Mouse (Mus musculus) embryonic stem cell, embryonic (primary cell): ENCODE data around the gene Prrx2.
"Not testable (repeated sequence)": the region's sequence is repeated elsewhere in the genome, so short reads cannot be mapped to it uniquely, and the experiment has no call there.

Experiments used
- CTCF ChIA-PET, 4 experiments: fragments of 300-600 bp in 2 of 4; fragments of 350-600 bp in 2 of 4; sonication (Branson Sonifier 250); formaldehyde crosslinking; loops; one replicate each; lab custom pipeline; 2022; ENCODE audit warnings: inconsistent platforms in 2 of 4; lab: Charles Lee
- POLR2A ChIA-PET, 4 experiments: fragments of 300-600 bp in 2 of 4; fragments of 350-600 bp in 2 of 4; sonication (Branson Sonifier 250); formaldehyde crosslinking; loops; one replicate each; lab custom pipeline; 2022; ENCODE audit warnings: antibody characterized with exemption in 4 of 4, inconsistent platforms in 1 of 4; lab: Charles Lee

The Prrx2 gene

DNA sequence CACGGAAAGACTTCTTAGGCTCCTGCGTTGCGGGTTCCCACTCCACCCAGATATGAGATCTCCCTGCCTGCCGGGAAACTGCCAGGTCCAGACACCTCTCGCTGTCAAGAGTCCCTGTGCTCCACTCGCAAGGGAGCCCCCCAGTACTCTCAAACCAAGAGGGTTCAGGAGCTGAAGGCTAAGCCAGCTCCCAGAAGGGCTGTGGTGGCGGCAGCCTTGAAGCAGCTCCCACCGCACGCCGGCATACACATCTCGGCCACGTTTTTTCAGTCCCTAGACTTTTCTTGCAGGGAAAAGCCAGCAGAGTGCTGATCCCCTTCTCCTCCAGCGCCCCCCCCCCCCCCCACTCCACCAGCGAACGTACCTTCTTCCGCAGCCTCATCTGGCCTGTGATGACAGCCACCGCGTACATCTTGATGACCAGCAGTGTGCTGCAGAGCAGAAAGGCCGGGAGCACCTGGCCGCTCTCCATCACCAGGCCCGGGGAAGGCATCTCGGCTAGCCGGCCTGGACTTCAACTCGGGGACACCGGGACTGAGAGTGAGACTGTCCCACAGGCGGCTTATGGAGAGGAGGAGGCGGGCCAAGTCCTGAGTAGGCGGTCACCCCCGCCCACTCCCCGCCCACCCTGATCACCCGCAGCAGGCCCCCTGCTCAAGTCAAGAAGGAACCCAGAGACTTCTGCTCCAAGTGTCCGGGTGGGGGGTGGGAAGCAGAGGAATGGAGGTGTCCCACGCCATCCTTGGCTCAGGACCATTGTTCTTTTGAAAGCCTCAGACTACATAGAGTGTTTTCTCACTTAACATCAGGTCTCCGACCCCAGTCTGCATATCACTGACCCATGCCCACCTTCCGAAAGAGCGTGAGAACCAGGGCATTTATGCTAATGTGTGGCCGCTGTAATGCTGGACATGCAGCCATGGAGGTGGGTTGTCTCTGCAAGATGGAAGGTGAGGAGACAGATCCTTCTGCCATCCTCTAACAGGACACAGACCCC lies 68.3 kb downstream of the Prrx2 start:
- CTCF ChIA-PET: interaction anchor here (0.7 to 2.9 kb wide), 14 partner anchors 9 to 30 kb away, joined by 3 to 21 read pairs (median 6); partner anchors contain the start of gene Ptges (in 2 of the 4)
- POLR2A ChIA-PET: interaction anchor here in 3 of 4 experiments (0.5 to 8.2 kb wide), 21 partner anchors 10 to 1170 kb away, joined by 3 to 65 read pairs (median 5); partner anchors contain the start of genes Fnbp1 (in 1 of the 3) and Prrx2 (in 1 of the 3)

DNA sequence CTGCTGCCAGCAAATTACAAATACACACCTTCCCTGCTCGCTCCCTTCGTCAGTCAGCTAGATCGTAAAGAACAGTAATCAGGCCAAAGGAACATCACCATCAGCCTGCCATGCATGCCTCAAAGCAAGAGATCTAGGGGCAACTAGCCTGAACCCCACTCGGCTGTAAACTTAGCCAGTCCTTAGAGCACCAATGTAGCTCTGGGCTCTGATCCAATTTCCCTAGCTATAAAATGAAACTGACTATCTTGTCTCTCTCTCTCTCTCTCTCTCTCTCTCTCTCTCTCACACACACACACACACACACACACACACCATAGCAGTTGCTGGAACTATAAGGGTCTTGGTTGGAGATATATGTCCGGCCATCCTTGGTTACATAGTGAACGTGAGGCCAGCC lies 69.5 kb downstream of the Prrx2 start:
- CTCF ChIA-PET: interaction anchor here (0.6 to 2.0 kb wide), 7 partner anchors 9 to 273 kb away, joined by 3 to 6 read pairs (median 4); partner anchors contain the start of gene Ptges (in 1 of the 4)

DNA sequence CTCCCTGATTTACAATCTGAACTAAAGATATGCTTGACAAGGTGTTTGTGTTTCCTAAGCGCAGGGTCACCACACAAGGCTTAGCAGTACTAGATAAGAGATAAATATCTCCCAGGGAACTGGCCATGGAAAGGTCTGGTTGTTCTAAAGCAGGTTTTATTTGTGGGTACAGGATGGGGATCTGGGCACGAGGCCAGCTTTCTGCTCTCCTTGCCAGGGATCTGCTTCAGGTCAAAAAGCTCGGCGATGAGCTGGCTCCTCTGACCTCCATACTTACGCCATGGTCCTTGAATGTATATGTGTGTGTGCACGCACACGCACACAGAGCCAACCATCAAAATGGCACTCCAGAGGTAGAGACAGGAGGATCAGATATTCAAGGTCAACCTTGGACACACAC lies 70.2 kb downstream of the Prrx2 start:
- POLR2A ChIA-PET: interaction anchor here in 2 of 4 experiments (0.5 to 8.2 kb wide), 6 partner anchors 9 to 434 kb away, joined by 3 to 65 read pairs (median 7); no protein-coding TSS in a partner anchor
- CTCF ChIA-PET: interaction anchor here in 2 of 4 experiments (0.6 to 2.0 kb wide), 5 partner anchors 11 to 24 kb away, joined by 3 to 6 read pairs (median 3); partner anchors contain the start of gene Ptges (in 1 of the 2)

More for the DNA sequence above, 69.5 kb downstream of the Prrx2 start:
- POLR2A ChIA-PET: interaction anchor here in 2 of 4 experiments (0.6 to 8.2 kb wide), 6 partner anchors 14 to 60 kb away, joined by 3 to 65 read pairs (median 4); no protein-coding TSS in a partner anchor

- CTCF ChIA-PET: interaction anchor here in 2 of 4 experiments (0.7 to 1.9 kb wide), 4 partner anchors 15 to 23 kb away, joined by 3 to 10 read pairs (median 6); partner anchors contain the start of gene Ptges (in 1 of the 2)
Observed at GRCm38 (mm10) chr2:30905906-30906305, 71.1 kb downstream of the Prrx2 start.

DNA sequence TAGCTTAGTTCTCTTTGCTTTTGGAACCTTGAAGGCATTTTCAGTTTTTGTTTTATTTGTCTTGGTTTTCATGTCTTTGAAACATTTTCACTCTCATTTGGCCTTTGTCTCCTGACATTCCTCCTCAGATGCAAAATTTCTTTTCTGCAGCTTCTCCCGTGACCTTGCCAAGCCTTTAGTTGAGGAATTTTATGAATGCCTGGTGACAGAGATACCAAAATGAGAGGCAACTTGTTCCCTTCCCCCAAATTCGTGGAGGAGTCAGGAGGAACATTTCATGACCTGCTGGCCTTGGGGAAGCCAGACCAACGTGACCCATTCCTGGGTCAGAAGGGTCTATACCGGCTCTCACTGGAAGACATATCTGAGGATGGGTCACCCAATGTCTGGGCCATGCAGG lies 71.9 kb downstream of the Prrx2 start:
- POLR2A ChIA-PET: interaction anchor here in 3 of 4 experiments (0.5 to 8.2 kb wide), 21 partner anchors 9 to 1400 kb away, joined by 3 to 65 read pairs (median 3); partner anchors contain the start of genes Ptges (in 3 of the 3), Ntmt1 (in 1 of the 3) and Tor1b (in 1 of the 3)
- CTCF ChIA-PET: interaction anchor here in 2 of 4 experiments (1.3 to 1.9 kb wide), 3 partner anchors 16 to 22 kb away, joined by 3 to 10 read pairs (median 9); partner anchors contain the start of gene Ptges (in 1 of the 2)

More at GRCm38 (mm10) chr2:30905906-30906305, 71.1 kb downstream of the Prrx2 start:
- POLR2A ChIA-PET: interaction anchor here in 3 of 4 experiments (0.5 to 8.2 kb wide), 25 partner anchors 8 to 1399 kb away, joined by 3 to 65 read pairs (median 3); partner anchors contain the start of genes Ptges (in 3 of the 3), Ntmt1 (in 1 of the 3) and Tor1b (in 1 of the 3)

- ChIA-PET CTCF (interaction anchor here in 1 of 4 experiments (0.6 to 1.8 kb wide), 5 partner anchors 8 to 23 kb away, joined by 3 to 6 read pairs (median 4); partner anchors contain the start of gene Ptges), POLR2A (interaction anchor here in 2 of 4 experiments (1.2 to 3.5 kb wide), 3 partner anchors 10 to 15 kb away, joined by 3 to 12 read pairs (median 4); no protein-coding TSS in a partner anchor)
Observed at GRCm38 (mm10) chr2:30912291-30912773, 77.6 kb downstream of the Prrx2 start.

DNA sequence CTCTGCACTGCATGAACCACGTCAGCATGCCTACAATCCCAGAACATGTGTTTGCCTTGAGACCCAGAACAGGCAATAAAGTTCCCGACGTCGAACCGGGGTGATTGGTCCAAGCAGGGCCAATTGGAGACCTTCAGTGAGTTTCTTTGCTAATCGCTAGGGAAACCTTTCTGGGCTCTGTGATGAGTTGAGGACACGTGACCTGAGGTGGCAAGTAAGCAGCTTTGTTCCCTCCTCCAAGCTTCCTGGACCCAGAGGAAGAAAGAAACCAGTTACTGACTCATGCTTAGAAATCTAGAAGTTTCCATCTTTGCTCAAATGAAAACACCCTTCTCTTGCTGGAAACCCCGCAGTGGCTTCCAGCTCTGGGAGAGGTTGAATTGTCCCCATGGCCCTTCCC lies 78.2 kb downstream of the Prrx2 start:
- POLR2A ChIA-PET: interaction anchor here in 2 of 4 experiments (0.9 to 3.5 kb wide), 5 partner anchors 11 to 439 kb away, joined by 3 to 12 read pairs (median 4); partner anchors contain the start of gene Ier5l (in 1 of the 2)
- CTCF ChIA-PET: interaction anchor here in 1 of 4 experiments (0.9 to 1.8 kb wide), 4 partner anchors 9 to 22 kb away, joined by 3 to 6 read pairs (median 4); partner anchors contain the start of gene Ptges

- POLR2A ChIA-PET: interaction anchor here in 3 of 4 experiments (0.6 to 3.5 kb wide), 11 partner anchors 9 to 867 kb away, joined by 3 to 12 read pairs (median 3); partner anchors contain the start of genes Ptges (in 2 of the 3) and Tor1b (in 1 of the 3)
- CTCF ChIA-PET: interaction anchor here in 3 of 4 experiments (0.6 to 1.3 kb wide), 7 partner anchors 12 to 867 kb away, joined by 3 to 9 read pairs (median 3); partner anchors contain the start of gene Ptges (in 2 of the 3)
Observed at GRCm38 (mm10) chr2:30914836-30915235, 80.1 kb downstream of the Prrx2 start.

- POLR2A ChIA-PET: interaction anchor here in 3 of 4 experiments (0.7 to 3.5 kb wide), 10 partner anchors 9 to 319 kb away, joined by 3 to 12 read pairs (median 3); partner anchors contain the start of genes Ptges (in 2 of the 3) and Tor1b (in 1 of the 3)
Observed at GRCm38 (mm10) chr2:30915376-30915775, 80.6 kb downstream of the Prrx2 start.

GRCm38 (mm10) chr2:30915933-30916332 lies 81.2 kb downstream of the Prrx2 start:
- CTCF ChIA-PET: not testable (repeated sequence)
- POLR2A ChIA-PET: interaction anchor here in 3 of 4 experiments (0.7 to 1.3 kb wide), 4 partner anchors 10 to 319 kb away, joined by 3 read pairs; no protein-coding TSS in a partner anchor

More at GRCm38 (mm10) chr2:30915376-30915775, 80.6 kb downstream of the Prrx2 start:
- CTCF ChIA-PET: interaction anchor here in 2 of 4 experiments (0.6 to 1.3 kb wide), 5 partner anchors 12 to 492 kb away, joined by 3 to 9 read pairs (median 3); partner anchors contain the start of gene Ptges (in 1 of the 2)

DNA sequence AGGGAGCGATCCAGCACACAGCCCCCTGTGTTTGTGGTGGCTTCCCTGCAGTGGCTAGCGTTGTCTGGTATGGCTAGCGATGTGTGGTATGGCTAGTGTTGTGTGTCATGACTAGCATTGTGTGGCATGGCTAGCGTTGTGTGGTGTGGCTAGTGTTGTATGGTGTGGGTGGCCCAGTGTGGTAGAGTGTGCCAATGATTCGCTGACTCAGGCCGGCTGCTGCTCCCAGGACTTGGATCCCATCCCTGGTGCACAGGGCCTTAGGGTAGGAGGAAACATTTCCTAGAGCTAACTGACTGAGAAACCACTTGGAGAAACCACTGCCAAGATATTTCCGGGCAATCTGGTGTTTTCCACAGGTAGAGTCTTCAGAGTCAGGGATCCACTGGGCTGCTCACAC lies 82.9 kb downstream of the Prrx2 start:
- POLR2A ChIA-PET: interaction anchor here in 3 of 4 experiments (0.5 to 4.8 kb wide), 9 partner anchors 9 to 140 kb away, joined by 3 to 65 read pairs (median 9); no protein-coding TSS in a partner anchor
- CTCF ChIA-PET: interaction anchor here in 2 of 4 experiments (1.0 to 4.2 kb wide), 3 partner anchors 10 to 45 kb away, joined by 3 to 36 read pairs (median 3); partner anchors contain the start of gene Ptges (in 1 of the 2)

DNA sequence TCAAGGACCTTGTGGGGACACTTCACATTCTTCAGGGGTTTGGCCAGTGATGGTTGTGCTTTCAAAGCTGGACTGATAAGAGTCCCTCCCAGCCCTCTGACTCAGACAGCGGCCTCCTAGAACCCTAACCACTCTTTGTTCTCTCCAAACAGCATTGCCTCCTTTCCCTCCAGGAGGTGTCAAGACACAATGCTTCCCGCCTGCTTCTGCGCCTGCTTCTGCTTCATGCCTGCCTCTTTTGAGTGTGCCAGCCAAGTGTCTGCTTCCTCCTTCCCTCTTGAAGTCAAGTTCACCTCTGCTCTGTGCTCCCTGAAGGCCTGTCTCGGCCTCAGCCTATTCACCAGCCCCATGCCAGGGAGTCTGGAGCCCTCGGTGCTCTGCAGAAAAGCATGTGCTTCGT lies 83.4 kb downstream of the Prrx2 start:
- ChIA-PET CTCF (interaction anchor here (0.6 to 4.2 kb wide), 15 partner anchors 9 to 391 kb away, joined by 3 to 36 read pairs (median 4); partner anchors contain the start of genes Ptges (in 3 of the 4) and Ntmt1 (in 1 of the 4)), POLR2A (interaction anchor here (0.5 to 4.8 kb wide), 25 partner anchors 9 to 444 kb away, joined by 3 to 65 read pairs (median 4); partner anchors contain the start of genes Ptges (in 2 of the 4), Fnbp1 (in 1 of the 4), Ier5l (in 1 of the 4) and Ntmt1 (in 1 of the 4))

GRCm38 (mm10) chr2:30918780-30919329 lies 84.1 kb downstream of the Prrx2 start:
- POLR2A ChIA-PET: interaction anchor here (0.6 to 4.8 kb wide), 35 partner anchors 8 to 681 kb away, joined by 3 to 65 read pairs (median 3); partner anchors contain the start of genes Ptges (in 3 of the 4), Fnbp1 (in 1 of the 4), Ier5l (in 1 of the 4) and Lrrc8a (in 1 of the 4)
- CTCF ChIA-PET: interaction anchor here (0.6 to 4.2 kb wide), 27 partner anchors 8 to 564 kb away, joined by 3 to 36 read pairs (median 4); partner anchors contain the start of genes Ptges (in 3 of the 4) and Ntmt1 (in 2 of the 4)

DNA sequence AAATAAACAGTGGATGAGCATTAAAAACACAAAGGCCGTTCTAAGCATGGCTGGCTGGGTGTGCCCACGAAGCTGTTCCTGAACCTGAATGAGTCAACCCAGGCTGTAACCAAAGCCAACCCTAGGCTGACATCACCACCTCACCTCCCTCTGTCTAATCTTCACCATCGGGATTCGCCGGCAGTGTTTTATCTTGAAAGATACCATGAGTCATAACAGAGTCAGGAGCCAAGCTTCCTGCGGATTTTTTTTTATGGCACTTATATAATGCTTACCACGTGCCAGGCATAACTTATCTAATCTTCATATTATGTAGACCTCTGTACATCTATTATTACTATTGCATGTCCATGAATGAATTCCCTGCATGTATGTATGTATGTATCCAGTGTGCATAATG lies 85.4 kb downstream of the Prrx2 start:
- CTCF ChIA-PET: interaction anchor here in 3 of 4 experiments (0.6 to 4.2 kb wide), 8 partner anchors 8 to 561 kb away, joined by 3 to 36 read pairs (median 4); partner anchors contain the start of gene Ptges (in 2 of the 3)
- POLR2A ChIA-PET: interaction anchor here in 3 of 4 experiments (0.6 to 4.8 kb wide), 5 partner anchors 16 to 505 kb away, joined by 3 to 65 read pairs (median 3); partner anchors contain the start of gene Crat (in 1 of the 3)

- ChIA-PET CTCF (interaction anchor here in 1 of 4 experiments (0.7 kb wide), 1 partner anchor 20 kb away, joined by 4 read pairs; no protein-coding TSS in a partner anchor), POLR2A (interaction anchor here in 1 of 4 experiments (0.8 kb wide), 1 partner anchor 11 kb away, joined by 3 read pairs; no protein-coding TSS in a partner anchor)
Observed at GRCm38 (mm10) chr2:30923099-30923498, 88.3 kb downstream of the Prrx2 start.
